ENCODE assay signal across 13 mouse cellular contexts in the genomic region with DNA sequence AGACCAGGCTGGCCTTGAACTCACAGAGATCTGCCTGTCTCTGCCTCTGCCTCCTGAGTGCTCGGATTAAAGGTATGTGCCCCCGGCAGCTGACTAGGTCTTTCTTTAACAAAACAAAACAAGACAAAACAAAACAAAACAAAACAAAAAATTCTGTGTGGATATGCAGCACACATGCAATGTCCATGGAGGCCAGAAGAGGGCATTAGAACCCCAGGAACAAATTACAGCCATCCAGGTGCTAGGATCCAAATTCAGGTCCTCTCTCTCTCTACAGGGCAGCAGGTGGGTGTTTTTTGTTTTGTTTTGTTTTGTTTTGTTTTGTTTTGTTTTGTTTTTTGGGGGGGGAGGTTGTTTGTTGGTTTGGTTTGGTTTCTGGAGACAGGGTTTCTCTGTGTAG. TPM values are rescaled to one million over a fixed set of nuclear protein-coding genes. Genes with fewer than 3 reads are reported as not detected.
A peak's percentile ranks its signal among the peaks of the same experiment; 100 is the strongest.
DNase-seq lines count a peak whose midpoint lies in the region; ATAC-seq and TF ChIP-seq lines count a peak whose summit lies in the region.
"Had no signal": no experiment of that assay in that cellular context is flagged by ENCODE, and none has a peak within 500 bp of the region (broad histone marks: within the 10 kb centered on the region; RNA-seq: fewer than 3 reads in every experiment).

No protein-coding gene starts in this region.

- no peak for TF ChIP-seq EP300 in liver, postnatal 0 days (IDR thresholded peaks at IDR 0.05; ENCODE audit: low read depth)

- H3K27me3 ChIP-seq in lung, embryonic 14.5 days (ENCODE audit: insufficient read depth, low read length): peaks cover 9% of the 10 kb centered on the region
- H3K27me3 ChIP-seq in G1E (ENCODE audit: insufficient read depth, low read length): no peaks in the 10 kb centered on the region
- no peaks in the 10 kb centered on the region for H3K27me3 ChIP-seq in liver, postnatal 0 days (ENCODE audit: insufficient read depth, low read length)
- H3K27me3 ChIP-seq in kidney, embryonic 16.5 days (ENCODE audit: insufficient read depth, low read length): no peaks in the 10 kb centered on the region

- DNase-seq in gastrocnemius, adult 2 months: no peak
- no peak for DNase-seq in gastrocnemius, adult 8-10 months (ENCODE audit: low spot score in 2 of 2)
- DNase-seq in lung, embryonic 14.5 days: no peak
- DNase-seq in lung, postnatal 25 days (ENCODE audit: low spot score): no peak
- DNase-seq in G1E (ENCODE audit: low spot score): no peak
- no peak for DNase-seq in liver, postnatal 0 days
- DNase-seq in cerebellum, adult 8-10 months: no peak
- DNase-seq: heart, adult 18-20 months; heart, postnatal 4 days had no signal

- no peak overlapping the region for H3K9ac ChIP-seq in lung, embryonic 14.5 days
- H3K9ac ChIP-seq in liver, postnatal 0 days (replicated peaks): no peak overlapping the region
- H3K9ac ChIP-seq in kidney, embryonic 16.5 days (replicated peaks; ENCODE audit: low read length): no peak overlapping the region
- H3K9ac ChIP-seq: lung, embryonic 15.5 days; midbrain, embryonic 13.5 days; neural tube, embryonic 12.5 days had no signal

- peak; percentile 65 for TF ChIP-seq CTCF in gastrocnemius, adult 2 months (IDR thresholded peaks at IDR 0.05)
- peak; percentile 47 for TF ChIP-seq CTCF in lung, embryonic 14.5 days (IDR thresholded peaks at IDR 0.05; ENCODE audit: low read depth)
- TF ChIP-seq CTCF in G1E (IDR thresholded peaks at IDR 0.05; ENCODE audit: low read depth, low read length): peak; percentile 46; the same call in 1 of the 2 replicates
- peak; percentile 71 for TF ChIP-seq CTCF in liver, postnatal 0 days (IDR thresholded peaks at IDR 0.05; ENCODE audit: low read depth)

- no peak overlapping the region for H3K4me3 ChIP-seq in gastrocnemius, adult 2 months
- no peak overlapping the region for H3K4me3 ChIP-seq in lung, embryonic 14.5 days (ENCODE audit: low read depth, low read length)
- H3K4me3 ChIP-seq in G1E (ENCODE audit: low read depth, low read length): no peak overlapping the region
- no peak overlapping the region for H3K4me3 ChIP-seq in liver, postnatal 0 days (ENCODE audit: low read depth, low read length)
- H3K4me3 ChIP-seq in kidney, embryonic 16.5 days (ENCODE audit: low read length): no peak overlapping the region
- H3K4me3 ChIP-seq: lung, embryonic 15.5 days; midbrain, embryonic 13.5 days; neural tube, embryonic 12.5 days had no signal

- WGBS in lung, embryonic 14.5 days: 53% methylated on average over 2 of the region's 2 CpGs
- 49% methylated on average over 2 of the region's 2 CpGs for WGBS in liver, postnatal 0 days (ENCODE audit: insufficient replicate concordance)
- WGBS in kidney, embryonic 16.5 days: 61% methylated on average over 2 of the region's 2 CpGs

- no peak overlapping the region for H3K4me2 ChIP-seq in lung, embryonic 14.5 days
- no peak overlapping the region for H3K4me2 ChIP-seq in liver, postnatal 0 days (ENCODE audit: low read depth, low read length)
- no peak overlapping the region for H3K4me2 ChIP-seq in kidney, embryonic 16.5 days (replicated peaks; ENCODE audit: low read depth, low read length)
- H3K4me2 ChIP-seq: lung, embryonic 15.5 days; midbrain, embryonic 13.5 days; neural tube, embryonic 12.5 days had no signal

- ATAC-seq in lung, embryonic 14.5 days (ENCODE audit: insufficient read depth): no peak
- ATAC-seq in G1E (ENCODE audit: extremely low read depth, insufficient number of reproducible peaks, low FRiP score, poor library complexity, severe bottlenecking): no peak
- no peak for ATAC-seq in liver, postnatal 0 days
- no peak for ATAC-seq in kidney, embryonic 16.5 days (ENCODE audit: low FRiP score, low TSS enrichment)
- ATAC-seq: midbrain, embryonic 13.5 days had no signal

- intact Hi-C loops in gastrocnemius, adult 2 months (cut with DNase I): loop anchor here (5.0 to 10.0 kb wide), 2 partner anchors 73 to 134 kb away; a partner anchor contains a TSS

- peaks cover 8% of the 10 kb centered on the region; the same call in 1 of the 2 replicates for H3K4me1 ChIP-seq in lung, embryonic 14.5 days (ENCODE audit: insufficient read depth)
- peaks cover 48% of the 10 kb centered on the region for H3K4me1 ChIP-seq in G1E (ENCODE audit: insufficient read depth, low read depth, low read length)
- H3K4me1 ChIP-seq in liver, postnatal 0 days (ENCODE audit: insufficient read depth): peaks cover 27% of the 10 kb centered on the region
- H3K4me1 ChIP-seq in kidney, embryonic 16.5 days (ENCODE audit: insufficient read depth, low read length): peaks cover 22% of the 10 kb centered on the region

- no peaks in the 10 kb centered on the region for H3K9me3 ChIP-seq in lung, embryonic 14.5 days (ENCODE audit: low read depth, low read length)
- no peaks in the 10 kb centered on the region for H3K9me3 ChIP-seq in G1E (replicated peaks)
- no peaks in the 10 kb centered on the region for H3K9me3 ChIP-seq in liver, postnatal 0 days (ENCODE audit: low read length)
- H3K9me3 ChIP-seq in kidney, embryonic 16.5 days (ENCODE audit: low read length): no peaks in the 10 kb centered on the region
- H3K9me3 ChIP-seq: lung, embryonic 15.5 days; midbrain, embryonic 13.5 days; neural tube, embryonic 12.5 days had no signal

- H3K36me3 ChIP-seq in lung, embryonic 14.5 days (ENCODE audit: insufficient read depth): no peaks in the 10 kb centered on the region
- H3K36me3 ChIP-seq in G1E (replicated peaks): peaks cover 20% of the 10 kb centered on the region
- H3K36me3 ChIP-seq in liver, postnatal 0 days (replicated peaks; ENCODE audit: insufficient read depth, low read length): no peaks in the 10 kb centered on the region
- no peaks in the 10 kb centered on the region for H3K36me3 ChIP-seq in kidney, embryonic 16.5 days (ENCODE audit: insufficient read depth, low read length)
- H3K36me3 ChIP-seq: lung, embryonic 15.5 days; midbrain, embryonic 13.5 days; neural tube, embryonic 12.5 days had no signal

- no peak overlapping the region for H3K27ac ChIP-seq in gastrocnemius, adult 2 months
- no peak overlapping the region for H3K27ac ChIP-seq in lung, embryonic 14.5 days (ENCODE audit: low read depth)
- no peak overlapping the region for H3K27ac ChIP-seq in liver, postnatal 0 days (ENCODE audit: low read depth)
- H3K27ac ChIP-seq in kidney, embryonic 16.5 days (ENCODE audit: low read length): no peak overlapping the region
- H3K27ac ChIP-seq: lung, embryonic 15.5 days; midbrain, embryonic 13.5 days; neural tube, embryonic 12.5 days had no signal

RNA-seq across cellular contexts. Expression of a gene that starts 3.5 kb away (rescaled TPM):
- total RNA-seq in gastrocnemius, adult 2 months (2021): 1 to 10 TPM; 3.1 to 3.5 TPM
- total RNA-seq in gastrocnemius, adult 8-10 months (2022): 1 to 10 TPM; 2.0 to 5.3 (median 2.6) TPM
- polyA plus RNA-seq in lung, embryonic 14.5 days (2014; fragmentation: Nextera tagmentation; extraction: Ambion mirVana): 4.7 and 5.0 TPM in 2 replicates
- total RNA-seq in G1E (2014; fragmentation: Nextera tagmentation): 13.6 and 22.0 TPM in 2 replicates
- total RNA-seq in G1E (2017): 8.1 and 10.0 TPM in 2 replicates
- polyA plus RNA-seq in G1E (2012): 51.5 and 52.8 TPM in 2 replicates
- polyA plus RNA-seq in liver, postnatal 0 days (2015; fragmentation: Nextera tagmentation; extraction: Ambion mirVana): 5.3 TPM in 2 replicates
- 12.0 and 12.1 TPM in 2 replicates for polyA plus RNA-seq in kidney, embryonic 16.5 days (2015; fragmentation: Nextera tagmentation; extraction: Ambion mirVana)

RNA-seq across cellular contexts. Expression of a gene that starts 3.6 kb away (rescaled TPM):
- 10 to 100 TPM; 11.4 to 12.6 TPM for total RNA-seq in gastrocnemius, adult 2 months (2021)
- 10 to 100 TPM; 11.7 to 14.1 (median 13.1) TPM for total RNA-seq in gastrocnemius, adult 8-10 months (2022)
- 14.5 and 16.4 TPM in 2 replicates for polyA plus RNA-seq in lung, embryonic 14.5 days (2014; fragmentation: Nextera tagmentation; extraction: Ambion mirVana)
- total RNA-seq in G1E (2014; fragmentation: Nextera tagmentation): 13.7 and 14.6 TPM in 2 replicates
- total RNA-seq in G1E (2017): 15.5 and 17.1 TPM in 2 replicates
- 7.8 and 10.0 TPM in 2 replicates for polyA plus RNA-seq in G1E (2012)
- polyA plus RNA-seq in liver, postnatal 0 days (2015; fragmentation: Nextera tagmentation; extraction: Ambion mirVana): 34.0 and 37.1 TPM in 2 replicates
- 24.8 and 25.6 TPM in 2 replicates for polyA plus RNA-seq in kidney, embryonic 16.5 days (2015; fragmentation: Nextera tagmentation; extraction: Ambion mirVana)

RNA-seq across cellular contexts. Expression of a gene that starts 12.2 kb away (rescaled TPM):
- 1 to 10 TPM in 1 of 2 experiments, under 1 TPM in 1; 0.86 to 1.2 TPM for total RNA-seq in gastrocnemius, adult 2 months (2021)
- 1 to 10 TPM in 2 of 4 experiments, under 1 TPM in 2; 0.54 to 1.8 (median 1.2) TPM for total RNA-seq in gastrocnemius, adult 8-10 months (2022)
- polyA plus RNA-seq in lung, embryonic 14.5 days (2014; fragmentation: Nextera tagmentation; extraction: Ambion mirVana): 3.5 and 3.6 TPM in 2 replicates
- total RNA-seq in G1E (2014; fragmentation: Nextera tagmentation): 5.6 and 6.3 TPM in 2 replicates
- 2.6 and 4.2 TPM in 2 replicates for total RNA-seq in G1E (2017)
- polyA plus RNA-seq in G1E (2012): 1.4 TPM in 1 of 2 replicates, not detected in the other
- polyA plus RNA-seq in liver, postnatal 0 days (2015; fragmentation: Nextera tagmentation; extraction: Ambion mirVana): 1.2 and 1.4 TPM in 2 replicates
- polyA plus RNA-seq in kidney, embryonic 16.5 days (2015; fragmentation: Nextera tagmentation; extraction: Ambion mirVana): 6.1 and 7.0 TPM in 2 replicates

RNA-seq across cellular contexts. Expression of a gene that starts 13.4 kb away (rescaled TPM):
- 10 to 100 TPM; 28.0 to 35.5 TPM for total RNA-seq in gastrocnemius, adult 2 months (2021)
- 10 to 100 TPM; 29.0 to 36.4 (median 31.2) TPM for total RNA-seq in gastrocnemius, adult 8-10 months (2022)
- polyA plus RNA-seq in lung, embryonic 14.5 days (2014; fragmentation: Nextera tagmentation; extraction: Ambion mirVana): 217 and 229 TPM in 2 replicates
- total RNA-seq in G1E (2014; fragmentation: Nextera tagmentation): 35.9 and 47.0 TPM in 2 replicates
- total RNA-seq in G1E (2017): 100 and 107 TPM in 2 replicates
- polyA plus RNA-seq in G1E (2012): 237 and 259 TPM in 2 replicates
- 77.2 and 81.7 TPM in 2 replicates for polyA plus RNA-seq in liver, postnatal 0 days (2015; fragmentation: Nextera tagmentation; extraction: Ambion mirVana)
- polyA plus RNA-seq in kidney, embryonic 16.5 days (2015; fragmentation: Nextera tagmentation; extraction: Ambion mirVana): 209 and 211 TPM in 2 replicates

RNA-seq across cellular contexts. Expression of a gene that starts 13.4 kb away (rescaled TPM):
- total RNA-seq in gastrocnemius, adult 2 months (2021): 10 to 100 TPM; 29.7 to 32.3 TPM
- total RNA-seq in gastrocnemius, adult 8-10 months (2022): 10 to 100 TPM; 30.4 to 33.4 (median 31.3) TPM
- 109 and 119 TPM in 2 replicates for polyA plus RNA-seq in lung, embryonic 14.5 days (2014; fragmentation: Nextera tagmentation; extraction: Ambion mirVana)
- total RNA-seq in G1E (2014; fragmentation: Nextera tagmentation) (39.5 and 50.3 TPM in 2 replicates), G1E (2017) (19.7 and 24.4 TPM in 2 replicates)
- polyA plus RNA-seq in G1E (2012): 23.0 and 25.3 TPM in 2 replicates
- 19.8 and 22.8 TPM in 2 replicates for polyA plus RNA-seq in liver, postnatal 0 days (2015; fragmentation: Nextera tagmentation; extraction: Ambion mirVana)
- polyA plus RNA-seq in kidney, embryonic 16.5 days (2015; fragmentation: Nextera tagmentation; extraction: Ambion mirVana): 146 and 152 TPM in 2 replicates
